Mouse (Mus musculus): Measurements from ENCODE around the gene Mlec.
A peak's percentile ranks its signal among the peaks of the same experiment; 100 is the strongest.
"Not testable (repeated sequence)": the region's sequence is repeated elsewhere in the genome, so short reads cannot be mapped to it uniquely, and the experiment has no call there.

Gene Mlec

DNA sequence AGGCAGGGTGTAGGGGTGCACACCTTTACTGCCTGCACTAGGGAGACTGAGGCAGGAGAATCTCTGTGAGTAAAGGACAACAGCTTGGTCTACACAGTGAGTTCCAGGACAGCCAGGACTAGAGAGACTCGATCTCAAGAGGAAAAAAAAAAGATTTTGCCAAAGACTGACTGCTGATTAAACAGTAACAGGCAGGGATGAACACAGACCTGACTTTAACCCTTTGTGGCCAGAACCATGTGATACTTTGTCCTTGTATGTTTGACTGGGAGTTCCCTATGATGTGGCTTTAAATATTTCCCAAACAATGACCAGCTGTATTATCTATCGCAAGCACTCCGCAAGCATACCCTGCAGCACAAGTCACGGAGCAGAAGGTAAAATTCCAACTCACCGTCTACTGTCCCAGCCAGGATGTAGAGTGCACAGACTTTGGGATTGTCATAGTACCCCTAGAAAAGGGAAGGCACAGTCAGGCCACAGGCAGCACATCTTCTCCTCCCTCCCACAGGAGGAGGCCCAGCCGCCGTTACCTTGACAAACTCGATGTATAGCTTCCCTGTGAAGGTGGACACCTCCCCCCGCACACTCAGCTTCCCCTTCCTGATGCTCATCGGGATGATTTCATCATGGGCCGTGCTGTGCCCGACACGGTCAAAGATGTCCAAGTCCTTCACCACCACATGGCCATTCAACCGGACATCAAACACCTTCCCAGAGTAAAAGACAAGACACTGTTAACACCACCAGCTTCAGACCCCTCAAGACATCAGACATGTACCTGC lies 8.1 kb downstream of the Mlec start:
- DNase-seq: no peak

DNA sequence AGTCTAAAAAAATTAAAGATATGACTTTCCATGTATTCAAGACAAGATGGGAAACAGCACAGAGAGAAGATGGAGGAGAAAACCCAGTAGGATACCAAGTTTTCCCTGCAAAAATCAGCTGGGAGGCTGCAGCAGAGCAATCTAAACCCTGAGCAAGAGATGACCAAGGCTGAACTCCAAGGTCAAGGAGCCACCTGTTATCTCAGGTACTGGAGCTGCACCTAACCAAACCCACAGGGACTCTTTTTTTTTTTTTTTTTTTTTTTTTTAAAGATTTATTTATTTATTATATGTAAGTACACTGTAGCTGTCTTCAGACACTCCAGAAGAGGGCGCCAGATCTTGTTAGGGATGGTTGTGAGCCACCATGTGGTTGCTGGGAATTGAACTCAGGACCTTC lies 9.1 kb downstream of the Mlec start:
- DNase-seq: not testable (repeated sequence)

GRCm38 (mm10) chr5:115148378-115148777 lies 9.6 kb downstream of the Mlec start:
- DNase-seq: no peak

DNA sequence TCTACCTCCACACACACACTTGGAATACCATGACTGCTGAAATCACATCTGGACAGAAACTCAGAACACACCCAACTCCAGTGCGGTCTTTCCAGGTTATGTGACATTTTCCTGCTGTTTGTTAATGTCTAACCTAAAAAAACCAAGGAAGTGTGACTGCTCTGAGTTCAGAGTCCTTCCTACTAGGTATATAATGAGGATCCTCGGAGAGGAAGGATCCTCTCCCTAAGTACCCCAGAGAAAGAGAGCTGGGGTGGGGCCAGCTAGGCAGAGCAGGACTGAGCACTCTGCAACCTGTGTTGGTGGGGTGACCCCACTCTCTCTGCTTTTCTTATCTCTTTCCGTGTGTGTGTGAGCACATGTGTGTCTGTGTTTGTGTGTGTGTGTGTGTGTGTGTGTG lies 10.6 kb downstream of the Mlec start:
- no peak for DNase-seq

DNA sequence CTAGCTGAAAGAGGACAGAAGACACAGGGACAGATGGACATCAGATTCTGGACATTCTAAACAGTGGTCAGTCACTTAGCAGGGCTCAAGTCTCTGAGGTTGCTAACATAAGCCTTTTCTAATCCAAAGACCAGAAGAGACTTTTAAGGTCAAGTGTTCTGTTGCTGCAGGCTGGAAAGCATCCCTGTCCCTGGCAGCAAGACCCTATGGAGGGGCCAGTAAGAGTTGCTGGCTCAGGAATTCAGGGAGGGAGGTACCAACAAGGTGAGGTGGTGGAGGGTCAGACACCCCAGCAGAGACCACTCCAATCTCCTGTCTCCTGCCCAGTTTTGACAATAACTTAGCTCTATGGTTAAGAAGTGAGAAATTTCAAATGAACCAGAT lies 11.2 kb downstream of the Mlec start:
- DNase-seq: no peak

DNA sequence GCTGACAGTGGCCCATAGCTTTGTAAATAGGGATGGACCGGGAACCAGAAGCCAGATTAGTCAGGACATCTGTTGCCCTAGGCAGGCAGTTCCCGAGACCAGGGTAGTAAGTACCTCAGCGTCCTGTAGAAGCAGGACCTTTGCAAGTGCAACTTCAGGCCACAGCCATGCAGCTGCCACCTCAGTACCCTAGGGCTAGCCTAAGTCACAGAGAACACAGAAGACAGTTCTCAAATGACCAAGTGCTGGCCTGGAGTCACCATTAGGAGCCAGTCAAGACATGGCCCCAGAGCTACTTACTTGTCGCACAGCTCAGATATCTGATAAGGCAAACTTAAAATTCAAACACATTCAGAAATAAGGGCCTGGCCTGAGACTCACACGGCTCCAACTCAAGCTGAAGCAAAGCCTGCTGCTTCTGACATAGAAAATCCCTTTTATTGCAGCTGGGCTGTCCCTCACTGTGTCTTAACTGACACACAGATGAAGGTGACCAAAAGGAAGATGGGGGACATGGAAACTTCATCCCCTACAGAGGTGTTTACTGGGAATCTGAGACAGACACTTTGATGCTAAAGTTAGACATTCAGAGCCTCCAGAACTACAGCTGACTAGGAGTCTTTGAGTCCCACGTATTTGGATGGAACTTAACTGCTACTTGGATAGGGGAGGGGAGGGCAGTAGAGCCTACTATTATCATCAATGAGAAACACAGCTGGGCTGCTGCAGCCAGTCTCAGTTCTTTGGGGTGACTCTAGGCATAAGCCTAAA lies 11.8 kb downstream of the Mlec start:
- DNase-seq: no peak

DNA sequence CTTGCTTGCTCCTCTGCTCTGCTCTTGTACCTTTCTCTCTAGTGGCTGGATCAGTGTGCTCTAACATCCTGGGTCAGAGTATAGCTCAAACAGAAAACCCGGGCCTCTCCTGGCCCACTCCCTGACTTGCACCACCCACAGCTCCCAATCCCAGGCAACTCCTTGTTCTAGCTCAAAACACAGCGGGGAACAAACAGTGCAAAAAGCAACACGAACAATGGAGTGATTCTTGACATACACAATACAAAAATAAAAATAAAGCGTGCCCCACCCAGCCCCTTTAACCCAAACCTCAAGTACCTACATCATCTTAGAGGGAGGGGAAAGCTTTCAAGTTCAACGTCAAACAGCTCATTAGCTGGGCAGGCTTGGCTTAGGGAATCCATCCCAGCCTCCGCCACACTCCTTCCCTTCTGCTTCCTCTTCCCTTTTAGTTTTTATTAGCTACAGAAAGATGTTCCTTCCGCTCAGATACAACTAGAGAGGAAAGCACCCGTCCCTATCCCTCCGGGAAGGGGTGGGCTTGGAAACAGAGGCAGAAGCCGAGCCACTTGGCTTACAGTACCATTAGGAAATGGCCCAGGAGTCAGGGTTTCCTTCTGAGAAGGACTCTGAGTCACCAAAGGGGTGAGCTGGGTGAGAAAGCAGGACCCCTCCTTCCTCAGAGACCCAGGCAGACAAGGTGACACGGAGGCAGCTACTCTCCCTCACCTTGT lies 12.6 kb downstream of the Mlec start:
- no peak for DNase-seq

- no peak for DNase-seq
These were observed 13.5 kb downstream of the Mlec start for GRCm38 (mm10) chr5:115144471-115144870.

DNA sequence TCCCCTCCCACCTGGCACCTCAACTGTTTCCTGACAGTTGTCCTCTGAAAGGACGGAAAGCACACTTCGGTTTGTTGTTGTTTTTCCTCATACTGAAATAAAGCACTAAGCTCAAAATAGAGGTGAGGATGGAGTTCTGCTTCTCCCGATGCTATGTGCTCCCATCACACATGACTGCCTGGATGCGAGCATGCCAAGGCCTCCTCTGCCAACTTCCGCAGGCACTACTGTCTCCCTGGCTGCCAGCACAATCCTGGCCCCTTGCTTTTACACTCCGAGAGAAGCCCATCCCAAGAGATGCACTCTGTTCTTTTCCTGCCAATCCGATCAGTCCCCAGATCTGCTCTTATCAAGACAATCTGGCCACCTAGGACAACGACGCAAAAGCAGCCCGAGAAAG lies 14.4 kb downstream of the Mlec start:
- DNase-seq: no peak

DNA sequence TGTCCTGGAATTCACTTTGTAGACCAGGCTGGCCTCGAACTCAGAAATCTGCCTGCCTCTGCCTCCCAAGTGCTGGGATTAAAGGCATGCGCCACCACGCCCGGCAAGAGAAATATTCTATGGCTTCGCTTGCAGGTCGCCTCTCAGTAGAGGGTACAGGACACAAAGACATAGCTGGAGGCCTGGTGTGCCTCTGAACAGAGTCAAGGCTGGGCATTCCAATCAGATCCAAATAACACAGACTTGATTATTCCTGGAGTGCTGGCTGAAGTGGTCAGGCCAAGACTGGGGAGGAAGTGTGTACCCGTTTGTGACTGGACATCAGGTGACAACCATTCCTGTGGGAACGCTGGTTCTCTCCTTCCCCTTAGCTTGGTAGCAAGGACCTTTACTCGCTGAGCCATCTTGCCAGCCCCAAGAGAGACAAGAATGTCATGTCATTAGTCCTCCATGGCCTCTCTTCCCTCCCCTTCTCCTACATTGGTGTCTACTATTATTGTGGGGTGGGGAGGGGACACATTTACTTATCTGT lies 15.7 kb downstream of the Mlec start:
- DNase-seq: no peak

- DNase-seq: no peak
These were observed 17.3 kb downstream of the Mlec start for GRCm38 (mm10) chr5:115140726-115141125.

DNA sequence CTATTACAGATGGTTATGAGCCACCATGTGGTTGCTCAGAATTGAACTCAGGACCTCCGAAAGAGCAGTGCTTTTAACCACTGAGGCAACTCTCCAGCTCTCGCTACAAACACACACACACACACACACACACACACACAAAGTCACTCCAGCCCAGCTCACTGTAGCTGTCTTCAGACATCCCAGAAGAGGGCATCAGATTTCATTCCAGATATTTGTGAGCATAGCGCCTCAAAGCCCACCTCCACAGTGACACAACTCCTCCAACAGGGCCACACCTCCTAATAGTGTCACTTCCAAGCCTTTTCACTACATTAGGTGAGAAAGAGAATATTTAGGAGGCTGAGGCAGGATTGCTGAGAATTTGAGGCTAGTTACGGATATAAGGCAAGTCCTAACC lies 18.9 kb downstream of the Mlec start:
- no peak for DNase-seq

- peak; percentile 78 to 82 for DNase-seq
These were observed 23.5 kb downstream of the Mlec start, which contains the start of gene Unc119b for GRCm38 (mm10) chr5:115134234-115135165. Gene Unc119b (minus strand): TSS chr5:115134975.

DNA sequence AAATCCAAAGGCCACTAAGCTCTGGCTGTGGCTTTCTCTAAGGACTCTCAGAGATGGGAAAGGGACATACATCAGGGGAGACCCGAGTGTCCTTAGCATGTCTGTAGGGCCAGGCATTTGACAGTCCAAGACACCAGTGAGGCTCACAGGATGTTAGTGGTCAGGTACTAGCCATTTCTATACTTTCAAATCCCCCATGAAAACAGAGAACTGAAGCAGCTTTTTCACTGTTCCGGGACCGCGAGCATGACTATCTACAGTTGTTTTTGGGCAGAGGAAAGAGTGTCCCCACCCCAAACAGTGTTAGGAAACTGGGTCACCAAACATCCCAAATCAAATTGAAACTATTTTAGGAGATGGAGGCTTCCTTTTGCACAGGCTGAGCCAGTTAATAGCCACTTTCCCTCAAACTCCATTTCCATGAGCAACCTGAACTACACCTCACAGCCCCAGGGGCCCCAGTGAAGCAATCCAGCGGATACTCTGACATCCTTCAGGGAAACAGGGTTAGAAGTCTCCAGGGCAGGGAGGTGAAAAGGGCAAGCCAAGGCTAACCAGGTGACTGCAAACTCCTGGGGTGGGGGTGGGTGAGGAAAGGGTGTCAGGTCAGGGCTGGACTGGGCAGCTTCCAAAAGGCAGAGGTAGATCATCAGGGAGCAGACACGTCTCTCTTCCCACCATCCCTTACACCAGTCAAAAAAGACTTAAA lies 24.5 kb downstream of the Mlec start:
- no peak for DNase-seq

DNA sequence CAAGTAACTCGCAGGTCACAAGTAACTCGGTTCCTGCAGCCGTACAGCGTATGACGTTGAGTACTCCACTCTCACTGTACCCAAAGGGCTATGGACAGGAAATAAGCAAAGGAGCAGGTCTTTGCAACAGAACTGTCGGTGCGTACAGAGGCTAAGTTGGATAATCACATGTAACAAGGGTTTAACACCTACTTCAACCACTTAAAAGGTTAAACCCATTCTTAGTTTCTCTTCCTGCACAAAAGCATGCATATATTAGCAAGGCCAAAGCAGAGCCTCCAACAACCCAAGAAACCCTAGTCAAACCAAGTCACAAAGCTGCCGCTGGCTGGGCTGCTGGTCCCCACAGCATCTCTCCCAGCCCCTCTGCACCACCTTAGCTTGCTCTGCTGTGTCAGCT lies 25.5 kb downstream of the Mlec start:
- DNase-seq: no peak

- DNase-seq: no peak
These were observed 28.7 kb downstream of the Mlec start for GRCm38 (mm10) chr5:115129328-115129727.

GRCm38 (mm10) chr5:115127421-115128179 lies 30.4 kb downstream of the Mlec start:
- no peak for DNase-seq

GRCm38 (mm10) chr5:115126578-115127312 lies 31.2 kb downstream of the Mlec start:
- no peak for DNase-seq

DNA sequence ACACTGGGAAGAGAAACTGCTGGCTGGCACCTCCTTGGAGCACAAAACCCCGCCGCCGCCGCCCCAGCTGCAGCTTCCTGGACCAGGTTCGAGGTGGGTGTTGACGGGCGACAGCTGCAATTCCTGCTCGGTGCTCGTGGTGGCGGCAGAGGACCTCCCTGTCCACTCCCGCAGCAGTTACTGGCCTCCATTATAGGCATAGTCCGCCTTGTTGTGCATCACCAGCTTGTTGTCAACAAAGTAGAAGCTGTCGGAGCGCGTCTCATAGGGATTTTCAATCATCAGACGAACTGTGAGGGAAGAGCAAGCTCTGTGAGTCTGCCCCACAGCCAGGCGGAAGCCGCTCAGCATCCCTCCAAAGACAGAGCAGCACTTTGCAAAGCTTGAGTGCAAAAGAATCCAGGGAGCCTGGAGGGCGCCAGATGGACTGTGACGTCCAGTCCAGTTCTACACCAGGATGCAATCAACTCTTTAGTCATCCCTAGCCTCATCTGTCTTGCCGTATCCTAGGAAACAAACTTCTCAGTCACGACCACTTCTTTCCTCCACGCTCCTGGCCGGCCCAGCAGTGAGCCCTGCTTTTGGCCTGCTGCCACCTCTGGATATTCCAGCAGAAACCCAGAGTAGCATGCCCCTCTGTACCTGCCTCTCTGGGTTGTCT lies 32.6 kb downstream of the Mlec start:
- peak; percentile 76 to 78 for DNase-seq
